Mouse (Mus musculus): ENCODE results near the gene Ccdc3.

The Ccdc3 gene

GRCm38 (mm10) chr2:5161002-5161745 lies 23.6 kb downstream of the Ccdc3 start:
- DNase-seq (ENCODE audit: low spot score) = no peak

DNA sequence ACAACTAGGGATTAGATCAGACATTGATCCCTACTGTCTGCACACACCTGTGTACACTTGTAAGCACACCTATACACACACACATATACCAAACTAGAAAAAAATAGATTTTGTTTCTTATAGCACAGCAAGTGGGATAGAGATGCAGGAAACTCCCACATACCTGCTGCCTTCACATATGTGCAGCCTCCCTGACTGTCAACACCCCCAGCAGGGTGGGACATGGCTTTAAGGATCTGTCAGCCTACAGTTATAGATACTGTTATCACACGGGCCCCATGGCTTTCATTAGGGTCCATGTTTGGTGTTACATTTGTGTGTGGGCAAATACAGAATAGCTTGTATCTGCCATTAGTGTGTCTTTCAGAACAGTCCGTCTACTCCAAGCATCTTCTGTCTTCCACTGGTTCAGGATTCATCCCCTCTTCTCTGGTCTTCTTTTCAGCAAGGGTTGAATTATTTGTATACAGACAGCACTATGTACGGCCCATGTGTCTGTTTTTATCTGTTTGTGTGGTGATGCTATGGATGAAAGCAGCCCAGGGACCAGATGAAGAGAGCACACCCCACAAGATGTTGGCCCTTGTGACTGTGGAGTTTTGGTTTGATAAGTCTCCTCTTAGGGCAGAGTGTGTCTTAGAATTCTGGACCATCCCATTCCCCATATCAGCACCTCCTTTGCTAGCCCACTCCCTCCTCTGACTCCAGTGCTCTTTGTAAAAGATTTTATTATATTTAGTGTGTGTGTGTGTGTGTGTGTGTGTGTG lies 24.5 kb downstream of the Ccdc3 start:
- no peak for DNase-seq (ENCODE audit: low spot score)

- no peak for DNase-seq (ENCODE audit: low spot score)
These were observed 25.2 kb downstream of the Ccdc3 start for GRCm38 (mm10) chr2:5162756-5163155.

- DNase-seq (ENCODE audit: low spot score) = no peak
These were observed 28.4 kb downstream of the Ccdc3 start for GRCm38 (mm10) chr2:5165941-5166361.

DNA sequence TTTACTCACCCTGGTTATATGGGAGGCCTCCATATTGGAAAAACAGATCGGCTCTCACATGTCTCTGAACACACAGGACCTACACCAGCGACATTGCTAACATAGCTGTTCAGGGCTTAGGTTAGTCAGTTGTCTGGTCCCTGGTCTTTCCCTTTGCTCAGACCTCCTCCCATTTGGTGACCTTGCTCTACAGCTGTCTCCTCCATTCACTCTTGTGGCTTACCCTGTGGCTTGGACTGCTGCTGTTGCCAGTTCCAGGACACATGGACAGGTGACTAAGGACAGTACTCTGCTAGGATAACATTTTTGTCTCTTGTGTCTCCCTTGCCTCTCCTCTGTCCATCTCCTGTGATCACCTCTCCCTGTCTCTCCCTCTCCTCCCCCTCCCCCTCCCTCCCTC lies 29.2 kb downstream of the Ccdc3 start:
- DNase-seq (ENCODE audit: low spot score) = no peak

- DNase-seq (ENCODE audit: low spot score) = no peak
These were observed 33.2 kb downstream of the Ccdc3 start for GRCm38 (mm10) chr2:5170815-5171214.

GRCm38 (mm10) chr2:5171301-5172000 lies 33.9 kb downstream of the Ccdc3 start:
- DNase-seq (ENCODE audit: low spot score) = no peak

DNA sequence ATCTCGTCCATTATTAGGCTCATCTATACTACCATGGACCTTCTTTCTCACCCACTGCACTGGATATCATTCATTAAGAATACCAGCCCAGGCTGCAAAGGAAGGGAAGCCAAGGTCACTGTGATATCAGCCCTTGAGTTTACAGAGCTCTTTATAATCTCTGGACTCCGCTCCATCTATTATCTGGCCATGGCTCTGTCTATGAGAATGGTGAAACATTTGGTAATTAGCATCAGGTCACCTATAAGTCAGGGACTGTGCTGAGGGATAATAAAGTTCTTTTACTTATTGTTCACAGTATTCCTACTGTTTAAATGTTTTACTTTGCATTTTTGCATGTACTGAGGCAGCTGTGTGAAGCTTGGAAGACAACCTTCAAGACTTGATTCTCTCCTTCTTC lies 35.2 kb downstream of the Ccdc3 start:
- DNase-seq (ENCODE audit: low spot score) = no peak

- DNase-seq (ENCODE audit: low spot score) = no peak
These were observed 37.1 kb downstream of the Ccdc3 start for GRCm38 (mm10) chr2:5174716-5175115.

- DNase-seq (ENCODE audit: low spot score) = no peak
These were observed 44.2 kb downstream of the Ccdc3 start for GRCm38 (mm10) chr2:5181462-5182443.

GRCm38 (mm10) chr2:5184166-5184565 lies 46.6 kb downstream of the Ccdc3 start:
- DNase-seq (ENCODE audit: low spot score) = no peak

DNA sequence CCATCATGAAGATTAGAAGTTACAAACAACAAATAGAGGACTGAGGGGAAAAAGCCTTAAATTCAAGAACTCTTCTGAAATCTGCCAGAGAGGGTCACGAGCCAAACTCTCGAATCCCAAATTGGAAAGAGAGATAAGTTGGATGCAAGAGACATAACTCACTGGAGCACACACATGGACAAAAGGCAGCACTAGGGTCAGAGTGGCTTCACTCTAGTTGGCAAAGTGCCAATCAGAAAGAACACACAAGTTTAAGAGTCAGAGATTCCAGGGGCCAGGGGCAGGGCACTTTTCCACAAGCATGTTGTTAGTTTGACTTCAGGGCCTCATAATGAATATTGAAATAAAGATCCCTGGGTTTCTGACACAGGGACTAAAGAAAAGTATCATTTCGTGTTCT lies 48.1 kb downstream of the Ccdc3 start:
- no peak for DNase-seq (ENCODE audit: low spot score)

DNA sequence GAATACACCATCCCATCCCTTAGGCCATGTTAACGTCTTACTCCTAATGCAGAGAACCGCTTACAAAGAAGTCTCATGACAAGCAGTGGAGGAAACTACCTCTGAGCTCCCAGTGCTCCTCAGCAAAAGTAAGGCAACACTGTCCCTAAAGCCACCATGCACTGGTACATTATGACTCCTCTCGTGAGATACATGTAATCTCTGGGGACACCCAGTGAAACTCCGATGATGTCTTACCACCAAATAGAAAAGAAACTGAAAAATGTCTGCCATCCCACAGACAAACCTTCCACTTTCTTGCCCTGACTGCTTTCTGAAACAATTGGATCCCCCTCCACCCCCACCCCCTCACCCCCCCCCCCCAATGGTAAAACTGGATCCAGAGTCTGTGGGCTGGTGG lies 54.6 kb downstream of the Ccdc3 start:
- DNase-seq (ENCODE audit: low spot score) = no peak

DNA sequence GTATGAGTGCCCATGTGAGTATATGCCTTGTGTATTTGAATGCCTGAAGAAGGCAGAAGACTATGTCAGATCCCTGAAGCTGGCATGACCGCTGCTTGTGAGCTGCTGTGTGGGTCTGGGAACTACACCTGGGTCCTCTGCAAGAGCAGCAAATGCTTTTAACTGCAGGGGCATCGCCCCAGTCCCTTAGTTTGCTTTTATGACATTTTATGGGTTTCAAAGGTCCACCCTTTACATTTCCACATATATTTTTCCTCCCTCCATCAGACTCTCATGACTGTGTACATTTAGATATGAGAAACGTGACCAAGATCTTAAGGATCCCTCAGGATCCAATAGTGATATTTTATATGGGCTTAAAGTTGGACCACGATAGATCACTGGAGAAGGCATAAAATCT lies 55.5 kb downstream of the Ccdc3 start:
- no peak for DNase-seq (ENCODE audit: low spot score)

DNA sequence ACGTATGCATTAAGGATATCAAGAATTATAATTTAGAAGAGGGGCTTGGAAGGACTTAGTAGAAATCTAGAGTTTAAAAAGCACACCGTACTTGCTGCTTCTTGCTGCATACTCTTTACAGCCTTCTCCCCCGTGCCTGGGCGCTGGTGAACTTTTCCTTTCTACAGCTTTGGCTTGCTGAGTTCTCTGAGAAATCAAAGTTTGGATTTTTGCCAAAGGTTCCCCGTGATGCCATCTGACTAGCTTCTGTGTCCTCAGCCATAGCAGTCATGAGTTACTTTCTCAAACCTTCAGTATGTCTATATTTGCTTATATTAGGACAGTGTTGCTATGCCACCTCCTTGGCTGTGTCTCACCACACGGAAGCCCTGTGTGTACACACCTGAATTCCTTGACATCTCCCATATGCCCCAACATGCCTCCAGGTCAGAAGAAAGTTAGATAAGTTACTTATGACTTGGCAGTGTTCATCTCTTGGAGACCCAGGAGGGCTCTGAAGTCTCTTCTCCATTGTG lies 57.2 kb downstream of the Ccdc3 start:
- no peak for DNase-seq (ENCODE audit: low spot score)

- no peak for DNase-seq (ENCODE audit: low spot score)
These were observed 59.9 kb downstream of the Ccdc3 start for GRCm38 (mm10) chr2:5197486-5197885.

DNA sequence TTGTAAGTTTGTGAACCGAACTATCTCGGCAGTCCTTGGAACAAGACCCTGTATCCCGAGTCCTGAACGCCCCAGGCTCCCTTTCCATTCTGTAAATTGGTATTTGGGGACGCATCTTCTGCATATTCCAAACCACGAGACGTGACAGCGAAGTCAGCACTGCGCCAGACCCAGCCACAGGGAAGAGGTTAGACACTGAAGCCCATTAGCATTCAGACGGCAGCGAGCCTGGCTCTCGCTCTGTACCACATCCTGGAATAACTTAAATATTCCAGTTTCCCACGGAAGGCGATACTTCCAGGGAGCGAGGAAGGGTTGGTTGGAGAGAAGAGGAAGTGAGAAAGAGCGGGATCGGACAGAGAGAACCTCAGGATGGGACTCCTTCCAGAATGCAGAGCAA lies 61.7 kb downstream of the Ccdc3 start:
- DNase-seq (ENCODE audit: low spot score) = no peak

DNA sequence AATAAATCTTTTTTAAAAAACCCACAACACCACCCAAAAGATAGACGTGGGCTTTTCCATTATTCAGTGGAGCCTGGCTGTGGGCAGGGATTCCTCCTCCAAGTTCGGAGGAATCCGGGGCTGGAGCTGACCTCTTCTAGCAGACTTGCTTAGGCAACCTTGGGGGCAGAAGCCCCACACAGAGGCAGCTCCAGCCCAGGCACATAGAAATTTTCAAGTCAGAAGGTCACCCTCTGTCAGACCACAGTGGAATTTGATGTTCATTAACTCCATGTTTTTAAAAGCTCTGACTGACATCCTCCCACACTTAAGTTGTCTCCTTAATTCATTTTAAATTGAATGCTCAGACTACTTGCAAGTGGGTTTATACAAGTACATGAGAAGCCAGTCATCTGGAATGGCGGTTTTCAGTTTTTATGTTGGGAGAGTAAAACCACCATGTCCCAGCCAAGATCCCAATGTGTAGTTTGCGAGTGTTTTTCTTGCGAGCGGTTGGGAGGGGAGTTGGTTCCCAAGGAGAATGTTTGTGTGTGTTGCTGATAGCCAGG lies 63.3 kb downstream of the Ccdc3 start:
- no peak for DNase-seq (ENCODE audit: low spot score)

DNA sequence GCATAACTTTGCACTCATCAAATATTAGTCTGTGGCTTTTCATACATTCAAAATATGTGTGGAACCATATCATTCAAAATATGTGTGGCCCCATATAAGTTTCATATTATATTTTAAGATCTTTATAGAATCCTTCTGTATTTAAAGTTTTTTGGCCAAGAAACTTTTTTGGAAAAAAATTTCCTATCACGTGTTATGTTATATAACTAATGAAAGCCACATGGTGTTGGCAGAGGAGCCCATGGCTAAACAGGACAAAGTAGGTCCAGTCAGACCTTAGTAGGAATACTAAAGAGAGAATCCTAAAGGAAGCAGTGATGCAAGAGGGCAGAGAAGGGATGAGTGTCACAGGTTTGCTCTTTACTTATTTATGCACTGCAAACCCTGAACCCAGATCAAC lies 65.6 kb downstream of the Ccdc3 start:
- DNase-seq (ENCODE audit: low spot score) = no peak

- no peak for DNase-seq (ENCODE audit: low spot score)
These were observed 67.4 kb downstream of the Ccdc3 start for GRCm38 (mm10) chr2:5204941-5205340.

DNA sequence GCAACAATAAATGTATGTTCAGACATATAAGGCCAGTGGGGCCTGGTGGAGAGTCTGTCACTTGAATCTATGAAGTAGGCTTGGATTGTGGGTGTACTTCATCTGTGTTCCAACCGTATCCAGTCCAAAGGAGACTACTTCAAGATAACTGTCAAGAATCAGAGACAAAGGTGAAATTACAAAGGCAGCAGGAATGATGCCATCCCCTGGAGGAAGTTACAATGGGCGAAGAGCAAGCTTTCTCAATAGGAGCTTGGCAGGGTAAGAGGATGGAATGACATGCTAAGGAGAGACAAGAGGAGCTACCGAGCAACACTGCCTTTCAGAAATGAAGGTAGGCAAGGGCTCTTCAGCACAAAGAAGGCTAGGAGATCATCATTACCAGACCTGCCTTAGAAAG lies 69.1 kb downstream of the Ccdc3 start:
- no peak for DNase-seq (ENCODE audit: low spot score)
